16 mouse cellular contexts compared by ENCODE assay signal in genomic region chr12:85185810-85186209, GRCm38 (mm10). TPM values are rescaled to one million over a fixed set of nuclear protein-coding genes. Genes with fewer than 3 reads are reported as not detected.
DNase-seq lines count a peak whose midpoint lies in the region; ATAC-seq and TF ChIP-seq lines count a peak whose summit lies in the region.
"Had no signal": no experiment of that assay in that cellular context is flagged by ENCODE, and none has a peak within 500 bp of the region (broad histone marks: within the 10 kb centered on the region; RNA-seq: fewer than 3 reads in every experiment).

No protein-coding gene starts in this region.

- WGBS in heart, embryonic 16.5 days, result 42% methylated on average over 8 of the region's 8 CpGs
- 34% methylated on average over 8 of the region's 8 CpGs for WGBS in stomach, postnatal 0 days
- 65% methylated on average over 8 of the region's 8 CpGs for WGBS in hindbrain, embryonic 10.5 days

- no peaks in the 10 kb centered on the region for H3K36me3 ChIP-seq in heart, embryonic 16.5 days (ENCODE audit: control insufficient read depth, insufficient read depth)
- no peaks in the 10 kb centered on the region for H3K36me3 ChIP-seq in stomach, postnatal 0 days (ENCODE audit: control insufficient read depth, insufficient read depth, low read length)
- H3K36me3 ChIP-seq in hindbrain, embryonic 10.5 days, result no peaks in the 10 kb centered on the region
- H3K36me3 ChIP-seq: G1E; limb, embryonic 12.5 days had no signal

- peak; percentile 97 for DNase-seq in heart, adult 11 months
- DNase-seq in heart, postnatal 25 days (ENCODE audit: low spot score), result no peak
- peak; percentile 70 to 80 for DNase-seq in heart, adult 18-20 months
- no peak for DNase-seq in stomach, postnatal 0 days (ENCODE audit: low spot score)
- DNase-seq in left cerebral cortex, adult 9 months (ENCODE audit: low spot score in 2 of 2), result no peak
- no peak for DNase-seq in hindbrain, embryonic 10.5 days (ENCODE audit: low spot score)
- DNase-seq: cerebellum, adult 11 months; forebrain, postnatal 0 days; kidney, postnatal 25 days; midbrain, embryonic 14.5 days; thymus, postnatal 36 days had no signal

- intact Hi-C loops in heart, postnatal 25 days (cut with DNase I), result no loop called here

- no peak overlapping the region for H3K4me2 ChIP-seq in heart, embryonic 16.5 days (ENCODE audit: low read depth, low read length)
- H3K4me2 ChIP-seq in stomach, postnatal 0 days (replicated peaks; ENCODE audit: low read depth), result no peak overlapping the region
- H3K4me2 ChIP-seq: limb, embryonic 12.5 days had no signal

- peak overlapping the region; percentile 64 for H3K27ac ChIP-seq in heart, embryonic 16.5 days (ENCODE audit: low read length)
- H3K27ac ChIP-seq in stomach, postnatal 0 days (replicated peaks), result peak overlapping the region; percentile 36; the same call in 1 of the 2 replicates
- H3K27ac ChIP-seq in hindbrain, embryonic 10.5 days, result no peak overlapping the region
- H3K27ac ChIP-seq: limb, embryonic 12.5 days had no signal

- H3K9ac ChIP-seq in heart, embryonic 16.5 days (ENCODE audit: low read length), result no peak overlapping the region
- H3K9ac ChIP-seq in stomach, postnatal 0 days (ENCODE audit: low read length), result no peak overlapping the region
- H3K9ac ChIP-seq: forebrain, postnatal 0 days; limb, embryonic 12.5 days had no signal

- no peak overlapping the region for H3K4me3 ChIP-seq in heart, embryonic 16.5 days (ENCODE audit: low read length)
- no peak overlapping the region for H3K4me3 ChIP-seq in stomach, postnatal 0 days (ENCODE audit: low read depth, low read length)
- no peak overlapping the region for H3K4me3 ChIP-seq in hindbrain, embryonic 10.5 days
- H3K4me3 ChIP-seq: erythroblast, embryonic 14.5 days; limb, embryonic 12.5 days had no signal

- peaks cover 14% of the 10 kb centered on the region for H3K4me1 ChIP-seq in heart, embryonic 16.5 days (ENCODE audit: control insufficient read depth, insufficient read depth, low read length)
- no peaks in the 10 kb centered on the region for H3K4me1 ChIP-seq in stomach, postnatal 0 days (replicated peaks; ENCODE audit: control insufficient read depth, insufficient read depth)
- peaks cover 29% of the 10 kb centered on the region for H3K4me1 ChIP-seq in hindbrain, embryonic 10.5 days (replicated peaks)

- H3K9me3 ChIP-seq in heart, embryonic 16.5 days (replicated peaks; ENCODE audit: control insufficient read depth, low read length), result no peaks in the 10 kb centered on the region
- no peaks in the 10 kb centered on the region for H3K9me3 ChIP-seq in stomach, postnatal 0 days (ENCODE audit: control insufficient read depth, low read length)
- H3K9me3 ChIP-seq in hindbrain, embryonic 10.5 days, result no peaks in the 10 kb centered on the region
- H3K9me3 ChIP-seq: G1E; limb, embryonic 12.5 days had no signal

- 0 out of 2 replicates have a peak, but pooled peaks cover 4% of the 10 kb centered on the region for H3K27me3 ChIP-seq in heart, embryonic 16.5 days (ENCODE audit: control insufficient read depth, insufficient read depth, low read length)
- no peaks in the 10 kb centered on the region for H3K27me3 ChIP-seq in stomach, postnatal 0 days (ENCODE audit: control insufficient read depth, insufficient read depth, low read length)
- peaks cover 29% of the 10 kb centered on the region for H3K27me3 ChIP-seq in hindbrain, embryonic 10.5 days (ENCODE audit: insufficient read depth, poor library complexity, severe bottlenecking)

- no peak for TF ChIP-seq EP300 in stomach, postnatal 0 days (optimal IDR thresholded peaks at IDR 0.05)

- no peak for TF ChIP-seq CTCF in stomach, postnatal 0 days (IDR thresholded peaks at IDR 0.05; ENCODE audit: low read depth)

- peak; percentile 69; the same call in 1 of the 2 replicates for ATAC-seq in heart, embryonic 16.5 days (replicated peaks; ENCODE audit: extremely low read depth, insufficient read depth, low FRiP score)
- peak; percentile 30; the same call in 1 of the 2 replicates for ATAC-seq in stomach, postnatal 0 days (ENCODE audit: low FRiP score, low TSS enrichment)
- ATAC-seq: forebrain, postnatal 0 days had no signal

RNA-seq across cellular contexts. Expression of gene Pgf, which starts 8.2 kb away (rescaled TPM):
- total RNA-seq in heart, postnatal 25 days (2021), result 1 to 10 TPM; 3.3 to 4.4 TPM
- 1 to 10 TPM; 3.8 to 5.3 TPM for total RNA-seq in heart, adult 18-20 months (2021)
- polyA plus RNA-seq in heart, embryonic 16.5 days (2015; fragmentation: Nextera tagmentation; extraction: Ambion mirVana), result 8.2 and 9.2 TPM in 2 replicates
- 3.0 and 3.5 TPM in 2 replicates for polyA plus RNA-seq in stomach, postnatal 0 days (2015; fragmentation: Nextera tagmentation; extraction: Ambion mirVana)
- 5.8 and 8.0 TPM in 2 replicates for polyA plus RNA-seq in hindbrain, embryonic 10.5 days (2016; fragmentation: Nextera tagmentation; extraction: Ambion mirVana)
- total RNA-seq: common myeloid progenitor, adult 5-6 weeks had no signal
- polyA plus RNA-seq: erythroblast, embryonic 14.5 days; G1E had no signal

RNA-seq across cellular contexts. Expression of gene Eif2b2, which starts 33.5 kb away (rescaled TPM):
- 10 to 100 TPM; 48.2 to 49.3 TPM for total RNA-seq in heart, postnatal 25 days (2021)
- 10 to 100 TPM; 43.5 to 48.3 TPM for total RNA-seq in heart, adult 18-20 months (2021)
- 57.6 and 68.6 TPM in 2 replicates for polyA plus RNA-seq in heart, embryonic 16.5 days (2015; fragmentation: Nextera tagmentation; extraction: Ambion mirVana)
- polyA plus RNA-seq in stomach, postnatal 0 days (2015; fragmentation: Nextera tagmentation; extraction: Ambion mirVana), result 50.8 and 58.7 TPM in 2 replicates
- polyA plus RNA-seq in hindbrain, embryonic 10.5 days (2016; fragmentation: Nextera tagmentation; extraction: Ambion mirVana), result 126 and 131 TPM in 2 replicates

RNA-seq across cellular contexts. Expression of gene Rps6kl1, which starts 34.7 kb away (rescaled TPM):
- total RNA-seq in heart, postnatal 25 days (2021), result 1 to 10 TPM; 2.6 to 4.3 TPM
- total RNA-seq in heart, adult 18-20 months (2021), result 1 to 10 TPM; 1.4 to 2.1 TPM
- polyA plus RNA-seq in heart, embryonic 16.5 days (2015; fragmentation: Nextera tagmentation; extraction: Ambion mirVana), result 1.6 and 2.5 TPM in 2 replicates
- polyA plus RNA-seq in stomach, postnatal 0 days (2015; fragmentation: Nextera tagmentation; extraction: Ambion mirVana), result 0.65 and 0.75 TPM in 2 replicates
- 3.7 and 3.8 TPM in 2 replicates for polyA plus RNA-seq in hindbrain, embryonic 10.5 days (2016; fragmentation: Nextera tagmentation; extraction: Ambion mirVana)
- total RNA-seq: common myeloid progenitor, adult 5-6 weeks had no signal

Comparison
In these comparisons a context has a peak if more than half of its experiments do, and no peak if none do; other contexts are left out.
1. DNase-seq: peak in heart, adult 11 months (single experiment) and heart, adult 18-20 months (2 of 2); none in heart, postnatal 25 days (single experiment), stomach, postnatal 0 days (single experiment), left cerebral cortex, adult 9 months (0 of 2) and hindbrain, embryonic 10.5 days (single experiment).